Mouse (Mus musculus): ENCODE data around the gene Cgnl1.

Cgnl1 gene

DNA sequence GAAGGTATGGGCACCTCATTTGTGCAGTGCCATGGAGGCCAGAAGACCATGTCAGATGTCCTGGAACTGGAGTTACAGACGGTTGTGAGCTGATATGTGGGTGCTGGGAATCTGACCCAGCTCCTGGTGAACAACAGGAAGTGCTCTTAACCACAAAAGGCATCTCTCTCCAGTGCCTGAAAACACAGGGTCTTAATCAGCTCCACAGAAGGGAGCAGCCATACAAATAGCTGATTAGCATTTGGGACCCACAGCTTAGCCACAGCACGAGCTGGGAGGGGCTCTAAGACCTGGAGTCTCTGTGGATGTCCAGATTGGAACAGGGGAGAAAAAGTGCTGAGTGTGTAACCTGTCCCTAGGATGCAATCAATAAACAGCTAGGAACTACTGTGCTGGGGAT, 4.5 kb downstream of the Cgnl1 start:
- DNase-seq (ENCODE audit: low spot score), result no peak

DNA sequence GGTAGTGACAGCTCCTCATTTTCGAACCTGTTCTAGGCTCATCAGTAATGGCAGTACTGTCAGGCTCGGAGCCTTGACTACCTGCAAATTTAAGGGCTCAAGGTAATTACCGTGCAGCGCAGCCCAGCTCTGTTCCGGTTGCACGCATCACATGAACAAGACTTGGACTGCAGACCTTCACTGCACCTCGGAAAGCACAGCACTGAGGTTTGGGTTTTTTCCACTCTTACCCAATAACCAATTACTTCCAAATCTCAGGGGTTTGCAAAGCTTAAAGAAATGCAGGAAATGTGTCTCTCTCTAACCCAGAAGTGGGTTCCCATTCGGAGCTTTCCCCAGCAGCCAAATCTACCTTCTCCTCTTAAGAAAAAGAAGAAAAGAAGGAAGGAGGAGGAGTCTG, 5.1 kb downstream of the Cgnl1 start:
- no peak for DNase-seq (ENCODE audit: low spot score)

DNA sequence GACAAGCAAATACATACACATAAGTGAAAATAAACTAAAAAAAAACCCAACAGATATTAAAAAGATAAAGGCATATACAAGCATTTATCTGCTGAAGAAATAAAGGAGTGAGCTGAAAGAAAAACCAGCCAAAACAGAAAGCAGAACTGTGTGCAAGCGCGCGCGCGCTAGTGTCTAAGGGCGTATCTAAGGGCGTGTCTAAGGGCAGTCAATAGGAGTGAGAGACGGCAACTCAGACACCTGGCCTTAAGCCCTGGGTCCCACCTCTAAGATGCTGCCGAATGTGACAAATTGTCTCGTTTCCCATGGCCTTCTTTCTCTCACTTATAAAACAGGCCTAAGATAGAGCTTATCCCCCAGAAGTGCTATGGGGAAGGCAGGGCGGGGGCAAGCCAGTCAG, 6.9 kb downstream of the Cgnl1 start:
- no peak for DNase-seq (ENCODE audit: low spot score)

DNA sequence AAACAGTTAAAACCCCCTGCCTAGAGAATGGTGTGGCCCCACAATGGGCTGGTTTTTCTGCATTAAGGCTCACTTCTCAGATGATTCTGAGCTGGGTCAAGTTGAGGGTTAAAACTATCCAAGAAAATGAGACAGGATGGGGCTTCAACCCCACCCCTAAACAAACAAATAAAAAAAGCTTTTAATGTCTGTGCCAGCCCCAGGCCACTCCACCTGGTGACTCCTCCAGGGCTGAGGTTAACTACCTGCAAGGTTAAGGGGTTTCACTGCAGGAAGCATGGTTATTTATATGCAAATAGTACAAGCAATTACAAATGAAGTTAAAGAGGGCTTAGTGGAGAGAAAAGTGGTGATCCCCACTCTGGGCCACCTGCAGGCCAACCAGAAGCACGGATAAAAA, 8.1 kb downstream of the Cgnl1 start:
- no peak for DNase-seq (ENCODE audit: low spot score)

DNA sequence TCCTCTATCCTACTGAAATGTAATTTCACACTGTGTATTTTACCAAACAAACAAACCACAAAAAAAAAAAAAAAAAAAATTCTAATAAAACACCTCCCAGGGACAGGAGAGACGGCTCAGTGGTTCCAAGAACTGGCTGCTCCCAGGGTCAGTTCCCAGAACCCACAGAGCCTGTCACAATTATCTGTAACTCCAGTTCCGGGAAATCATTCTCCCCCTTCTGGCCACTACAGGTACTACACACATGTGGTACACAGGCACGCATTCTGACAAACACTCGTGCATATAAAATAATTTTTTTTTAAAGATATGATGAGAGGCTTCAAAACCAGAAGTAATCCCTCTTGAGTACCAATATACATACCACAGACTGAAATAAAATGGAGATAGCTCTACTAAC, 9.7 kb downstream of the Cgnl1 start:
- peak; percentile 51 for DNase-seq (ENCODE audit: low spot score)

DNA sequence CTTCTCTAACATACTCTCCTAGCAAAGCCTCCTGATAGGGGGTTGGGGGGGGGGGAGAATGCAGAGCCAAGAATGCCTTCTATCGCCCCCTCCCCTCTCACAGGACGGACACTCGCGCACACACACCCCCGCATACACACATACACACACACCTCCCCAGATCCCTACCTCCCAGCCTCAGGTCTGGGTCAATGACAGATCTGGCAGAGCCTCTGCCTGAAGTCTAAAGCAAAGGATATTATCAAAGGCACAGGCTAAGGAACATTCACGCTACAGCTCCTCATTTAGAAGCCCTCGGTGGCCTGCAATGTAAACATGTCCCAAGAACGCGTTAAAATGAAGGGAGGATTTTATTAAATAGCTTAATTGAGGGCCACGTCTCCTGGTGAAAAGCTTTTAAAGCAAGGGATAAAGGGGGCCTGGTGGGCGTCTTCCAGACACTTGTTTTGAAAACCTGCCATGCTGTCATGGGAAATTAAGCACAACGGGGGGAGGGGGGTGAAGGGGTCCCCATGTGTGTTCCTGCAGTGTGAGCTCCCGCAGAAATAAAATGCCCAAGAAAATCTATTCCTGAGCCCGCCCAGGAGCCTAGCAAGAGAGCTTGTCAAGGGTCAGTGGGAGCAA, 10.8 kb downstream of the Cgnl1 start:
- DNase-seq (ENCODE audit: low spot score), result no peak

DNA sequence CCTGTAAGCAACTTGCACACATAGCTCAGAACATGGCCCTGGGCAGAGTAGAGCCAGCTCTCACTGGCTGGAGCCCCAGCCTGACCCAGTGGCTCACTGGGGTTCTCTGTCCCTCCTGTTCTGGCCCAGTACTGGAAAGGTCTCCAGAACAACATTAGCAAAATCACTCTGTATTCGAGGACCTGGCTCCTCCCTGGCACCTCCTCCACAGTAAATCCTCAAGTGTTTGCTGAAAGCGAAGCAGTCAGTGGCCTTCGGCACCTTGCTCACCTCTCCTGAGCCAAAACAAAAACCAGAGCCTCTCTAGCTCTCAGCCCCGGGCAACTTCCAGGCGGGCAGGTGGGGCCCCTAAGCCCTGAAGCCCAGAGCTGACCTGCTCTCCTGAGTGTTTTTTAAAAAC, 11.5 kb downstream of the Cgnl1 start:
- DNase-seq (ENCODE audit: low spot score), result no peak

DNA sequence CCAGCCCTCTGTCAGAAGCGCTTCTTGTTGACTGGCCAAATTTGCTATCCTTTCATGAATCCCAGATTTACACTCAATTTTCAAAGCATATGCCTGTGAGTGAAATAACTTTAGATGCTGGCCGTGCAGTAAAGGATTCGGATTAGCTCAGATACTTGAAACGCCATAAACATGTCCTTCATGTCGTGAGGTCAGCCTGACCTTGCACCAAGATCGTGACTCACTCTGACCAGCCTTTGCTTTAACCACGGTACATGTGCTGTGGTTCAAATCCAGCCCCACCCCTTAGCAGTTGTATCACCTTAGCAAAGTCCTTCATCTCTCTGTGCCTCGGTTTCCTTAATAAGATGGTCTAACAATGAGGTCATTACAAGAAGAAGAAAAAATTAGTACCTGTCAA, 14.0 kb downstream of the Cgnl1 start:
- no peak for DNase-seq (ENCODE audit: low spot score)

DNA sequence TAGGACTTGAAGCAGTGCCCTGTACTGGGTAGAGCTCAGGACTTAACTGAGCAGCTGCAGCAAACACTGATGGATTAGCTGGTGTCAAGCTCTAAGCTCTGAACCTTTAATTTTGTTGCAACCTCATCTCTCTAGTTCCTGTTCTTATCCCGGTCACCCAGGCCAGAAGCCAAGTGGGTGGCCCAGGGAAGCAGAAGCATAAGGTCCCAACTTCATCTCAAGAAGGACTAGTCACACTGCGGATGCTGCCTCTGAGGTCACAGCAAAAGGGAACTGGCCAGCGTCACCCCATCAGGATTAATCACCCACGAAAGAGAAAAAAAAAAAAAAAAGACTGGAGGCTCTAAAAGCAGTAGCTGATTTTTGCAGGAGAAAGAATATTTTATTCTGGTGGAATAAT, 14.5 kb downstream of the Cgnl1 start:
- no peak for DNase-seq (ENCODE audit: low spot score)

DNA sequence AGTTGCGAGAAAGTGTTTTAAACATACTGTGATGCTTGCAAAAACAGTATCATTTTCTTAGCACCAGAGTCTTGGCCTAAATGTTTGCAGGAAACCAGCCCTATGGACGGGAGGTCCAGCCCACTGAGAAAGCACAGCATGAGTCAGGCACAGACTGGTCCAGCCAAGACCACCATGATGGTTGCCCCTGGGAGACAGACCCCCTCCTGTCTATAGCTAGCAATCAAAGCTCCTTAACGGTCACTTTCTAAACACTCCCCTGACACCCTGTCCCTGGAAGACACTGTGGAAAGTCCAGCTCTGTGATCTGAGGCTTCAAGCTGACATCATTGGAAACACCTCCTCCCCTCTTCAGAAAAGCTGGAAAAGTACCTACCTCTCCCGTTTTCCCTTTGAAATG, 17.4 kb downstream of the Cgnl1 start:
- DNase-seq (ENCODE audit: low spot score), result no peak

DNA sequence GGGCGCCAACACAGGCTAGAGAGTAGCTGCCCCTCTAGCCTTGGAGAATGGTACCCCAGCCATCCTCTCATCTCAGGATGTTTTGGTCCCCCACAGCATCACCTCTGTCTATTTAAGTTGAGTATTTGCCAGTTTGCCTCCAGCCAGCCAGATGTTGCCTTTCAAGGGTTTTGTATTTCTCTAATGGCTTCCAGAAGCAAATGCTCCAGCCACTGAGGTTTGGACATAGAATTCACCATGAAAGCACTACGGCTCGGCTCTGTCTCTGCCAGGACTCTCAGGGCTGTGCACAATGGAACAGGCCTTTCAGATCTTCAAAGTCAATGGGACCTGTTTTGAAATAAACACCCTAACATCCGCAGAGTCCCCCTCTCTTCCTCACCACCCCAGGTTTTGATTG, 17.9 kb downstream of the Cgnl1 start:
- no peak for DNase-seq (ENCODE audit: low spot score)

DNA sequence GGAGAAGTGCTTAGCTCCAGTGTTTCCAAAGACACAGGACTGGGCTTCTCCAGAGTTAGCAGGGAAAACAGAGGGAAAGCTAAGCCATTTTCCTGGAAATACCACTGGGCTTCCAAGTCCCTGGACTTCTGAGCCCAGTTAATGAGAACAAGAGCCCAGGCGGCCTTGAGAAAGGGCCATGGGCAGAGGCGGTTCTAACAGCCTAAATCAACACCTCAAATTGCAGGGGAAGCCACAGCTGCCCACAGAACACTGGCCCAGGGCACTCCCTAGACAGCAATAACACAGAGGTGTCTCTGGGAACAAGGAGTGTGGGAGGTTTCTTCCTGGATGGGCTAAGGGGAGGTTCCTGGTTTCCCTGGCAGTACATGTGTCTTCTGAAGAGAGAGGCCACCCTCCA, 18.3 kb downstream of the Cgnl1 start:
- no peak for DNase-seq (ENCODE audit: low spot score)

DNA sequence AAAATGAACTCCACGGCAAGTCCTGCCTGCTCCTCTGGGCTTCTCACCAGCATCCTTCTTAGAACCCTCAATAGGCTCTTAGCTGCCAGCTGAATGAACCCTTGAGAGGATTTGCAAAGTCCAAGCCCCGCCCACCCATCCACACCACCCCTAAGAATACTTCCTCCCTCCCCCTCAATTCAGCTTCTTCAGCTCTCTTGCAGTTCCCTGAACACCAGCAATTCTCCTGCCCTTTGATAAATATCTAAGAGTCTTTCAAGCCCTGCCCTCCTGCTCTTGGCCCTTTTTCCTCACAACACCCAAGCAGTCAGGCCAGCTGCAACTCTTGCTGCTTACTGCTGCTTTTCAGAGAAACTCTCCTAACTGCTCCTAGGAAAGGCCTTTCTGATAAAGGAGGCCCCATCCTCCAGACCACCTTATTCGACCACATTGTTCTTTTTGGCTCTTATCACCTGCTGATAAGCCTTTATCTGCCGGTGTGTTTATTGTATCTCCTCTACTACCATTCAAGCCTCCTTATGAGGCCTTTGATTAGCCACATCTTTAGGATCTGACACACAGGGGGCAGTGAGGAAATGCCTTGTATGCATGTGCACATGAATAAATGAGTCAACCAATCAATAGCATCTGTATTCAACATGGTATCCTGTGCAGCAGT, 21.3 kb downstream of the Cgnl1 start:
- no peak for DNase-seq (ENCODE audit: low spot score)

DNA sequence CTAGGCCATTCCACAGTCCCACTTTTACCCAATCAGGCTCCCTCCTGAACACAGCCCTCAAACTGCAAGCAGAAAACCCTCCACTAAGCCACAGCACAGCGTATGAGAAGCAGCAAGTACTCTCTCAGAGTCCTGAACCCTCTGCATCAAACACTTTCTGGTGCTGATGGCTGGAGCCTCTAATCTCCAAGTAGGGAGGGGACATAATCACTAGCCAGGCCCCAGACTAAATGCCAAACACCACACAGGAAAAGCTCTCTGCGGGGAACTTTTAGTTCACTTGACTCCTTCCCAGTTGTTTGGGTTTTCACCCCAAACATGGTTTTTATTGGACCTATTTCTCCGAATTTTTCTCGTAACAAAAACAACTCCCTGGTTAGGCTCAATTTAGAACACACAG, 25.0 kb downstream of the Cgnl1 start:
- DNase-seq (ENCODE audit: low spot score), result no peak

DNA sequence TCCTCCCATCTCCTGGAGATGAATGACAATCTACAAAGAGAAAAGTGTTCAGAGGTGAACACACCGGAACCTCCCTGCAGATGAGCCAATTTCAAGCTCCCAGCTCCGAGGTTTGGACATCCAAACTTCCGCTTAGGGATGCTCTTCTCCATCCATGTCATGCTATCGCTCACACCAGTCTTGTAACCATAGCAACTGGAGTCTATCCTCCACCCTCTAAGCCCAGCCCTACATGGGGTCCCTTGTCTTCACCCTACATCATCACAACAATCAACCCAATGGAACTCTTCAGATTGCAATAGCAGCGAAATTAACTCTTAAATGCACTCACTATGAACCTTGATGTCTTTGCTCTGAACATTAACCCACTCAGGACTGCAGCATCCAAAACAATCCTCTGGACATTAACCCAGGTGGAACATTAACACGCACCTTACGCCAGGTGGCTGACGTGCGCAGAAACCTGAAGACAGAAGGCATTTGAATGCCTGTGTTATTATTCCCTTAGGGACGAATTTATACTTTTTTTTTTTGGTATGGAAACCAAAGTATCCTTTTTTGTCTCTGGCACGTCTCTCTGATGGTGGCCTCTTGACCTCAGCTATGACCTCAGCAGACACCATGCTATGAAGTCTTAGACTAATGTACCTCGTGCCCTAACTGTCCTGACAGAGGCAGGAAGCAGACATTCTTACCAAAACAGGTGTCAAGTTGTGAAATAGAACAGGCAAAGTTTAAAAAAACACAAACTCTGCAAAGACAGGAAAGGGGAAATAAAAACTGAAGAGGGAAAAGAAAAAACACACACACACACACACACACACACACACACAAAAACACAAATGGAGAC, 33.1 kb downstream of the Cgnl1 start:
- DNase-seq (ENCODE audit: low spot score), result no peak

DNA sequence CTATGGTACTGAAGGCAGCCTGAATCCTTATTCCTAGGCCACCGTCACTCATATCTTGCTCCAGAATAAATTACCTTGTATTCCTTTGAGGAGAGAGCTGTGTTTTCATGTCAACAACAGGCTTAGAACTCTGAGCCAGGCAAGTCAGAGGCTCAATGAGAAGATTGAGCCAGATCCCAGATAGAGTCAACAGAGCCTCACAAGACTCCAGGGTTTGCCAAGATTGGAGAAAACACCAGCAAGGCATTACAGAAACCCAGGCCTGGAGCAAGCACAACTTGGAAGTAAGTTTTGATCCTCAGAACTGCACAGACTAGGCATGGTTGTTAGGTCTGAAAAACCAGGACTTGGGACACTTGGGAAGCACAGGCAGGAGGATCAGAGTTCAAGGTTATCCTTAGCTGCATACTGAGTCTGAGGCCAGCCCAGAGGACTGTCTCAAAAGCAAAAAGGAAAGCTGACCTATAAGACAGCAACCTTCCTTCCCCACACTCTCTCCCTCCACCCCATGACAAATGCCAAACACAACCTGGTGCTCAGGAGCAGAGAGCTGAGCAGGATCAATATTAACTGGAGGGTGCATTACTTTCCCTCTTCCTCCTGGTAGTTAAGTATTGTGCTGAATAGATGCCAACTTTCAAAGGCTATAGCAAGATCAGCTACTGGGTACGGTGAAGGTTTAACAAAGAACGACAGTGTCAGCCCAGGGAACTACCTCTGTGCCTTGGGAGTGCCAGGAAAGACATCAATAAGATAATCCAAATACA, 34.0 kb downstream of the Cgnl1 start:
- DNase-seq (ENCODE audit: low spot score), result no peak

DNA sequence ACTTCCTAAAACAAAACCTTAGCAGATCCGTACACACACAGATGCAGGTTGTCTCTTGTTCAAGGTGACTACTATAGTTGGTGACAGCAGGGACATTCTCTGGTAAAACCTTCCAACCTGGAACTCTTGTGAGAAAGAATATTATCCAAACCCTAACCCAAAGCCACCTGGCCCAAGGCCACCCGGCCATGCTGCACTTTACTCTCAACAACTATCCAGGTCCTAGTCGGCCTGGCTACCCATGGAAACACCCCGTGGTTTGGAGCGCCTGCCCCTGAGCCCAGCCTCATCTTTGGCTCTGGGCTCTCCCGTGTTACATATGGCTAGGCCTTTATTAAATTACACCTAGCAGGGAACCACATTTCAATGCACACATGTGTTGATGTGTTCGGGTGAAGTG, 35.5 kb downstream of the Cgnl1 start:
- no peak for DNase-seq (ENCODE audit: low spot score)

DNA sequence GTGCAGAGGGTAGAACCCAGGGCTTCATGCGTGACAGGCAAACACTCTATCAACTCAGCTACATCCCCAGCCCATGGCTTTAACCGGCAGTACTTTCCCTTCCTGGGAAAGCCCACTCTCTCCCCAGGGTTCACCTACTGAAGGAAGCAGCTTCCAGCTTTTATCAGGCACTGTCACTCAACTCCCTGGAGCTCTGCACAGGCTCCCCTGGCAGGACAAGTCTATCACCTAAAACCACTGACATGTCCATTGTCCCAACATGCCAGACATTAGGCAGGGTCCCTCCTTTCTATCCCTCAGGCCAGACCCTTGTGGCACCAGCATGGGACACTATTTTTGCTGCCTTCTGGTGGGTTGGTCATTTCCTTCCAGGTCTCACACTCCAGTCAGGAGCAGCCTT, 37.8 kb downstream of the Cgnl1 start:
- no peak for DNase-seq (ENCODE audit: low spot score)

DNA sequence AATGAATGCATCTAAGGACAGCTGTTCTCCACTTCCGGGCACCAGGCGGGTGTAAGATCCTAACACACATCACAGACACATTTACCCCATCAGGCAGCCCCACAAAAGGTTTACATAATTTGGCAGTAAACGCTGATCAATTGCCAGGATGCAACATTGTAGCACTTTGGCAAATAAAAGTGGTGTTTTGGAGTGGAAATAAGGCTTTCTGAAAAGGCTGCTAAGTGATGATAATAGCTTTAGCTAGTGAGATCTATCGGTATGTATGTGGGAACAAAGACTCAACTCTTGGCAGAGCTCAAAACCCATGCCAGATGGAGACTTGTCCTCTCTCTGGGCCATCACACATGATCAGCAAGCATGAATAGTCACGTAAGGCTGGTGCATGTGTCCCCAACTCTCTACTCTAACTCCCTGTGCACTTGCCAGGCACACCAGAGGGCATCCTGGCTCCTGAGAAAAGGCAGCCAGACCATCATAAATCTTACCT, 42.5 kb downstream of the Cgnl1 start:
- no peak for DNase-seq (ENCODE audit: low spot score)

DNA sequence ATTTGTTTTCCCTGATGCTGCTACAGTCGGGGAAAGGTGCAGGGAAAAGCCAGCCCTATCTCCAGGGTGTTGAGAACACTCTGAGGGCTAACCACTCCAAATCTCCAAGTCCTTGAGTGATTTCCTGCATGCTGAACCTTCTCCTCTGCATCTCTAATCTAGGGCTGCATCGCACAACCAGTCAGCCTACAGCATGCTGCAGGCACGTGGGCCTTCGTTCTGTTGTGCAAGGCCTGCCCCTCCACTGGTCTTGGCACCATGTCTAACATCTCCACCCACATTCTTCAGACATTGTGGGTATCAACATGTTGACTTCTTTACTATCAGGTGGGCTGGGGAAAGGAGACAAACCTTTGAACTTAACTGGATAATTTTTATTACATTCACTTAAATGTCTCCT, 44.2 kb downstream of the Cgnl1 start:
- no peak for DNase-seq (ENCODE audit: low spot score)

DNA sequence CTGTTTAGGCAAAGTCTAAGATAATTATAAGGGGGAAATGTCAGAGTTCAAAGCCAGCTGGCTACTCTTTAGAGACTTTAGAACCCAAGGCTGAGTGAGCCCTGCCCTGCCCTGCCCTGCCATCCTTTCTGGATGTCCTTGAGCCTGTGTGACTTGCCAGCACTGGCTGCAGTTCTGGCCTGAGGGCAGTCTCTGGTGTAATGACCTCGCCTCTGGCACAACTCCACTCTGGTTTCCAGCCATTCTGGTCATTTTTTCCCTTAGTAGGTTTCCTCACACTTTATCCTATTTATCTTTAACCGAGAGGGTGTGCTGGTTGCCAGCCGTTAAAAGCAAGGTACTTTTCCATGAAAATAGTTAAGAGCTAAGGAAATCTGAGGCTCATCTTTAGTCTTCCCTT, 45.3 kb downstream of the Cgnl1 start:
- no peak for DNase-seq (ENCODE audit: low spot score)

DNA sequence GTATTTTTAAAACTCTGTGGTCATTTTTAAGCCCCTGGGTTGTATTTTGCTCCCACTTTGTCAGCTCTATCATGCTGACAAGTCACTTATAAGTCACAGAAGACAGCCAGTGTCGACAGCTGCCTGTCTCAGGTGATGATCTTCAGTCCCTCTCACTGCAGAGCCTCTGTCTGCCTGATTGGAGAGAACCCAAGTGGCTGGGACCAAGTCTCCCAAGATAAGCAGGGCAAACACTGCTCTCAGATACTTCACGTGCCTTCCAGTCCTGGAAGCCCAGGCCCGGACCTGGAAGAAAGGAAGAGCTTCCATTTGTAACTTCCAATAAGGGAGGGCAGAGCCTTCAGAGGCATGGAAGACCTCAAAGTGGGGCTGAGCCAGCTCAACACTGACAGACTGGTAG, 49.0 kb downstream of the Cgnl1 start:
- DNase-seq (ENCODE audit: low spot score), result no peak

DNA sequence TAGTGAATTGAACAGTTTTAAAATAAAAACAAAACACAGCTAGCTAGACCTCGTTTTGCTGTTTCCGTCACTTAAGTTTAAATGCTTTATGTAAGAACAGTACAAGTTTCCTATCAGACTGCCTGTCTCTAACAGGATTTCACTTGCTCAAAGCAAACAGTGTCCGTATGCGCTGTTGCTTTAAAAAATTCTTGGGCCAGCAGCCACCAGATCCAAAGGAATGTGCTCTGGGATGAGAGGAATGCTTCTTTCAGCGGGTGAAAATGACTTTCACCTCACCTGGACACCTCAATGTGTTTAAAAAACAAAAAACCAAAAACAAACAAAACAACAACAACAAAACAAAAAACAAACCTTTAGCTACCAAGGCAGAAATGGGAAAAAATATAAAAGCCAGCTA, 54.4 kb downstream of the Cgnl1 start:
- DNase-seq (ENCODE audit: low spot score), result no peak

Data from c-Kit-positive CD71-positive TER-119-positive erythroid progenitor cells, embryonic 14.5 days (primary cell).